Mouse (Mus musculus) bone marrow macrophage, adult 2 months (primary cell): Measurements from ENCODE around the gene Dmbx1. TPM values are rescaled to one million over a fixed set of nuclear protein-coding genes. Genes with fewer than 3 reads are reported as not detected.

Source experiments
- H3K27ac ChIP-seq: 2 replicates; pipeline ENCODE4 v1.5.1; 2012; ENCODE audit warnings: low read depth, low read length; ENCODE audit not compliant: insufficient read depth
- H3K4me1 ChIP-seq: 2 replicates; pipeline ENCODE4 v1.6.1; 2012; ENCODE audit warnings: low read length; ENCODE audit not compliant: control insufficient read depth, insufficient read depth
- H3K4me3 ChIP-seq: 2 replicates; pipeline ENCODE4 v1.5.1; 2012; ENCODE audit warnings: mild to moderate bottlenecking, low read length, moderate library complexity; ENCODE audit not compliant: insufficient read depth
- CTCF ChIP-seq: IDR thresholded peaks from 2 replicates; pipeline ENCODE4 v1.5.1; 2012; ENCODE audit warnings: low read depth, mild to moderate bottlenecking, low read length, moderate library complexity
- POLR2A ChIP-seq: IDR thresholded peaks from 2 replicates; pipeline ENCODE4 v1.6.1; 2012; ENCODE audit warnings: mild to moderate bottlenecking, low read depth, low read length, borderline replicate concordance
- polyA plus RNA-seq: library from polyadenylated mRNA; stranded (reverse); fragments of >200 nt; gene quantifications from 2 replicates; pipeline ENCODE4 v1.2.4, GENCODE M21; 2012; ENCODE audit not compliant: missing spikeins, insufficient read depth, insufficient read length

Dmbx1 gene
- polyA plus RNA-seq, result not detected in 2 replicates

GRCm38 (mm10) chr4:115939295-115940102 lies at the start of gene Dmbx1:
Gene Dmbx1 (minus strand): TSS chr4:115939926.
- no peak within 1 kb of the TSS for H3K27ac ChIP-seq
- H3K4me3 ChIP-seq, result peak within 1 kb of the TSS; percentile 11; the same call in 1 of the 2 replicates
- no peaks in the 10 kb centered on the region for H3K4me1 ChIP-seq
- TF ChIP-seq POLR2A (no peak), CTCF (no peak)

- no peak overlapping the region for H3K4me3 ChIP-seq
- TF ChIP-seq CTCF (no peak), POLR2A (no peak)
- no peaks in the 10 kb centered on the region for H3K4me1 ChIP-seq
- no peak overlapping the region for H3K27ac ChIP-seq
These were observed 49.7 kb upstream of the Dmbx1 start for GRCm38 (mm10) chr4:115989382-115989781.

DNA sequence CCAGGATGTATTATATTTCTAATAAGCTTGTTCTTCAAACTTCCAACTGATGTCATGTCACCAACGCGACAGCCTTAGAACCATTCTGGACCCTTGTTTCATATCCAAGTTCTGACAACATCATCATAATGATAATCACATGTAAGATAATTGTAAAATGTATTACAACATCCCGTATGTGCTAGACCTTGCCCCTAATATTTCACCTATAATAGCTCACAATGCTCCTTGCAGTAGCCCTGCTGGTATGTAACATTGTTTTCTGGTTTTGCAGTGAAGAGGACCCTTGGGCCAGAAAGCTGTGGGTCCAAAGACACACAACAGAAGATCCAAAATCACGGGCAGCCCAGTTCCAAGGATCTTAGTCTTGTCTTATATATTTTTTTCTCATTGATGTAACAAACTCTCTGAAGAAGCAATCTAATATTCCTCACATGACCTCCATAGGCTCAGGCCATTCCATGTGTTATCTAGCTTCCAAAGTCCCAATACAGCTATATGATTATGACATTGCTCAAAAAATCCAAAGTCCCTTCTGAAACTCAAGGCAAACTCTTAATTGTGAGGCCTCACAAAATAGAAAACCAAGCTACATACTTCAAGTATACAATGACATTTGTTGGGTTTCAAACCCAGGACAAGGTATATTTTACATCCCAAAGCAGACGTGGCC lies 48.3 kb upstream of the Dmbx1 start:
- Histone ChIP-seq H3K4me3 (no peak overlapping the region), H3K27ac (no peak overlapping the region), H3K4me1 (no peaks in the 10 kb centered on the region)
- no peak for TF ChIP-seq CTCF
- no peak for TF ChIP-seq POLR2A

DNA sequence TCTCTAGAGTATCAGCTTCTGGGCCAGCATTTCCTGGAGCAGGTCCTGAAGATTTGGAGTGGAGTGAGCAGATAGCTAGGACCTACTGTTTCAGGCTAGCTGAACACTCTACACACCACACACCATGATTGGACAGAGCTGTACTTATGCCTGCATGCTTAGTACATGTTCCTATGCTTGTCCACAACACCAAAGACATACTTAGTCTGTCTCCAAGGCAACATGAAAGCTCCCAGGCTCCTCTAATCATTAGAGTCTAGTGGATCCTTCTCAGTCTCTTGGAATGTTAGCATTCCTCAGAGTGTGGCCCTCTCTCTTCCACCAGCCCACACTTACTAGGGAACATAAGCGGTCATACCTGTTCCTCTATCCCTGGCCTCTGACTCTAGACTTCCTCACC lies 47.7 kb upstream of the Dmbx1 start:
- Histone ChIP-seq H3K4me1 (no peaks in the 10 kb centered on the region), H3K27ac (no peak overlapping the region), H3K4me3 (no peak overlapping the region)
- TF ChIP-seq CTCF (no peak), POLR2A (no peak)

DNA sequence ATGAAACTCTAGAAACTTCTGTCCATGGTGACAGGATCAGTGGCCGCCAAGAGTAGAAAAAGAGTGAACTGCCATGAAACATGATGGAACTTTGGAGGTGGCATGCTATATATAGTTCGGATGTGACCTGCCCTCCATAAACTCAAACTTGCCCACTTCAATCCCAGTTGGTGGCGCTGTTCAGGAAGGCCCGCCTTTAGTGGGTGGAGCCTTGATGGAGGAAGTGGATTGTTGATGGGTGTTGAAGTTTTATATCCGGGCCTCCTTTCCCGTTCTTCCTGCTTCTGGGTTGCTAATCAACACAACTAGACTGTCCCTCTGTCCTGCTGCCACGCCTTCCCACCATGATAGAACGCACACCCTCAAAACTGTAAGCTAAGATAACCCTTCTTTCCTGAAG lies 45.2 kb upstream of the Dmbx1 start:
- TF ChIP-seq CTCF (0 out of 2 replicates have a peak, but pooled peaks have one; percentile 9), POLR2A (no peak)
- Histone ChIP-seq H3K27ac (no peak overlapping the region), H3K4me3 (no peak overlapping the region), H3K4me1 (no peaks in the 10 kb centered on the region)

- TF ChIP-seq POLR2A (no peak), CTCF (peak; percentile 24; the same call in 1 of the 2 replicates)
- no peak overlapping the region for H3K27ac ChIP-seq
- no peaks in the 10 kb centered on the region for H3K4me1 ChIP-seq
- no peak overlapping the region for H3K4me3 ChIP-seq
These were observed 44.4 kb upstream of the Dmbx1 start for GRCm38 (mm10) chr4:115984111-115984510.

DNA sequence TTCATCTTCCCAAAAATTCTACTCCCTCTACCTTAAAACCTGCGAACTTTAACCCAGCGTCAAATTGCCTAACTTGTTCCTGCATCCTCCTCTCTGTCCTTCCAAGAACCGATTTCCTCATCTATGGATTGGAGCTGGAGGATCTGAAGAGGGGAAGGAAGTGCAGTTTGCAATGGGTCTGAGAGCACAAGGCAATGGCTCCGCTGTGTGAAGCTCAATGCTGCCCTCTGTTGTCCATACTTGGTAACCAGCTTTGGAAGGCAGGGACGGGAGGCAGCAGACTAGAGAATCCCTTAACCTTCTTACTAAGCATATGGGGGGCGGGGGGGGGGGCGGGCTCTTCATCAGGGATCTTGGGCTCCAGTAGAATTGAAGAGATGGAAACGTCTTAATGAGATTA lies 41.0 kb upstream of the Dmbx1 start:
- no peak overlapping the region for H3K27ac ChIP-seq
- no peak overlapping the region for H3K4me3 ChIP-seq
- no peaks in the 10 kb centered on the region for H3K4me1 ChIP-seq
- TF ChIP-seq POLR2A (no peak), CTCF (peak; percentile 61; the same call in 1 of the 2 replicates)

DNA sequence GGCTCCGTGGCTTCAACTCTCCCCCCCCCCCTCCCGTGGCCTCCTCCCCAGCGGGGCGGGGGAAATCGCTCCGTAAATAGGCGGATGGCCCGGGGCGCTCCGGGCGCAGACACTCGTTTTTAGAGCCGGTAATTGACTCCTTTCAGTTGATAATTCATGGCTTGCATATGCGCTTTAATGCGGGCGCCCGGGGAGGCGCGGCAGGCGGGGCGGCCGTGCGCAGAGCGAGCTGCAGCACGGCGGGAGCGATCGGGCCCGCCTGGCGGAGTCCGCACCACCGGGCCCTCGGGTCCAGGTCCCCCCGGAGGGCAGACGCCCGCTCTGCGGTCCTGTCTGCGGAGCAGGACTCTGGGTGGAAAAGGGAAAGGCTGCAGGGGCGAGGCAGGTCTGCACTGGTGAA lies 39.7 kb upstream of the Dmbx1 start:
- H3K4me3 ChIP-seq, result no peak overlapping the region
- TF ChIP-seq CTCF, result no peak
- H3K27ac ChIP-seq, result no peak overlapping the region
- no peaks in the 10 kb centered on the region for H3K4me1 ChIP-seq

DNA sequence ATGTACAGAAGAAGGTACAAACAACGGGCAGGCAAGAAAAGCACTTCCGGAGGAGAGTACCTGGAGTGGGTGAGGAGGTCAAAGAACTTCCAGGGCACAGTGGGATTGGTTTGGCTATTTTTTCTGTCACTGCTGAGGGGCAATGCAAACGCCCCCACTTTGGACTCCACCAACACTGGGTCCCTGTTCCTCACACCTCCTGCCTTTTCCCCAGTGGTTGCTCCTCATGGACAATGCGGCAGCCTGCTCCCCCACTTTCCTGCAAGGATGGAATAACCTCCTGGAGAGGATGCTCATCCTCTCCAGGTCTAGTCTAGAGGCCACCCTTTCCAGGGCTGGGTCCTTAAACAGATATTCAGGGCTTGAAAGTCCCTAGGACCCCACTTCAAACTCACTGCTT lies 39.2 kb upstream of the Dmbx1 start:
- no peak for TF ChIP-seq POLR2A
- TF ChIP-seq CTCF, result no peak
- Histone ChIP-seq H3K4me3 (no peak overlapping the region), H3K4me1 (no peaks in the 10 kb centered on the region), H3K27ac (no peak overlapping the region)

GRCm38 (mm10) chr4:115972543-115972942 lies 32.8 kb upstream of the Dmbx1 start:
- Histone ChIP-seq H3K27ac (no peak overlapping the region), H3K4me3 (no peak overlapping the region), H3K4me1 (no peaks in the 10 kb centered on the region)
- TF ChIP-seq CTCF (no peak), POLR2A (no peak)
